Mouse (Mus musculus): ENCODE measurements around the gene Nudc. TPM values are rescaled to one million over a fixed set of nuclear protein-coding genes. Genes with fewer than 3 reads are reported as not detected.

The Nudc gene
- total RNA-seq, 1 experiment from 2014 or later = 116 TPM

GRCm38 (mm10) chr4:133497461-133498159 lies 48.2 kb downstream of the Nudc start:
- no peak for ATAC-seq (replicated peaks; ENCODE audit: insufficient number of reproducible peaks, low FRiP score, low TSS enrichment, poor library complexity, severe bottlenecking)

GRCm38 (mm10) chr4:133496738-133497445 lies 48.9 kb downstream of the Nudc start:
- no peak for ATAC-seq (replicated peaks; ENCODE audit: insufficient number of reproducible peaks, low FRiP score, low TSS enrichment, poor library complexity, severe bottlenecking)

- no peak for ATAC-seq (replicated peaks; ENCODE audit: insufficient number of reproducible peaks, low FRiP score, low TSS enrichment, poor library complexity, severe bottlenecking)
Observed at GRCm38 (mm10) chr4:133495711-133496110, 50.1 kb downstream of the Nudc start.

GRCm38 (mm10) chr4:133494867-133495266 lies 50.9 kb downstream of the Nudc start:
- ATAC-seq (replicated peaks; ENCODE audit: insufficient number of reproducible peaks, low FRiP score, low TSS enrichment, poor library complexity, severe bottlenecking) = no peak

GRCm38 (mm10) chr4:133494432-133494831 lies 51.4 kb downstream of the Nudc start:
- ATAC-seq (replicated peaks; ENCODE audit: insufficient number of reproducible peaks, low FRiP score, low TSS enrichment, poor library complexity, severe bottlenecking) = peak; percentile 82

GRCm38 (mm10) chr4:133493895-133494294 lies 51.9 kb downstream of the Nudc start:
- ATAC-seq (replicated peaks; ENCODE audit: insufficient number of reproducible peaks, low FRiP score, low TSS enrichment, poor library complexity, severe bottlenecking) = 0 out of 2 replicates have a peak, but pooled peaks have one; percentile 15

- no peak for ATAC-seq (replicated peaks; ENCODE audit: insufficient number of reproducible peaks, low FRiP score, low TSS enrichment, poor library complexity, severe bottlenecking)
Observed at GRCm38 (mm10) chr4:133491800-133492199, 54.0 kb downstream of the Nudc start.

- no peak for ATAC-seq (replicated peaks; ENCODE audit: insufficient number of reproducible peaks, low FRiP score, low TSS enrichment, poor library complexity, severe bottlenecking)
Observed at GRCm38 (mm10) chr4:133489489-133490245, 56.1 kb downstream of the Nudc start.

GRCm38 (mm10) chr4:133488619-133489392 lies 57.0 kb downstream of the Nudc start:
- no peak for ATAC-seq (replicated peaks; ENCODE audit: insufficient number of reproducible peaks, low FRiP score, low TSS enrichment, poor library complexity, severe bottlenecking)

- no peak for ATAC-seq (replicated peaks; ENCODE audit: insufficient number of reproducible peaks, low FRiP score, low TSS enrichment, poor library complexity, severe bottlenecking)
Observed at GRCm38 (mm10) chr4:133486673-133487357, 59.0 kb downstream of the Nudc start.

GRCm38 (mm10) chr4:133485691-133486425 lies 59.9 kb downstream of the Nudc start:
- no peak for ATAC-seq (replicated peaks; ENCODE audit: insufficient number of reproducible peaks, low FRiP score, low TSS enrichment, poor library complexity, severe bottlenecking)

GRCm38 (mm10) chr4:133484266-133485025 lies 61.4 kb downstream of the Nudc start:
- ATAC-seq (replicated peaks; ENCODE audit: insufficient number of reproducible peaks, low FRiP score, low TSS enrichment, poor library complexity, severe bottlenecking) = no peak

Other genes starting within 250 kb of the Nudc start
- gene Wdtc1, start 192.5 kb downstream of the Nudc start, total RNA-seq (2017) = 10.9 to 11.7 TPM (median 11.3 TPM) in 3 replicates
- 7.0 to 24.9 TPM (median 10.2 TPM) in 3 replicates for gene Slc9a1, start 176.3 kb downstream of the Nudc start, total RNA-seq (2017)
- not detected in 3 replicates for gene Tent5b, start 65.9 kb downstream of the Nudc start, total RNA-seq (2017)
- gene Trnp1, start 47.4 kb downstream of the Nudc start, total RNA-seq (2017) = not detected in 3 replicates
- not detected in 3 replicates for gene Kdf1, start 27.0 kb downstream of the Nudc start, total RNA-seq (2017)
- gene Nr0b2, start 7.4 kb upstream of the Nudc start, total RNA-seq (2017) = not detected in 3 replicates
- gene Gpatch3, start 28.7 kb upstream of the Nudc start, total RNA-seq (2017) = 30.9 to 41.9 TPM (median 32.6 TPM) in 3 replicates
- gene Gpn2, start 38.4 kb upstream of the Nudc start, total RNA-seq (2017) = 6.9 to 18.7 TPM (median 16.5 TPM) in 3 replicates
- gene Sfn, start 56.2 kb upstream of the Nudc start, total RNA-seq (2017) = 6.3 to 20.1 TPM (median 7.1 TPM) in 3 replicates
- 12.8 to 48.9 TPM (median 20.8 TPM) in 3 replicates for gene Zdhhc18, start 104.2 kb upstream of the Nudc start, total RNA-seq (2017)
- gene Pigv, start 126.7 kb upstream of the Nudc start, total RNA-seq (2017) = 3.5 to 16.0 TPM (median 5.7 TPM) in 3 replicates
- 30.6 to 80.8 TPM (median 34.0 TPM) in 3 replicates for gene Arid1a, start 210.8 kb upstream of the Nudc start, total RNA-seq (2017)